Mouse (Mus musculus) kidney, postnatal 10 days (tissue): ENCODE measurements around the gene Osbpl10.
A peak's percentile ranks its signal among the peaks of the same experiment; 100 is the strongest.

Source experiments
- DNase-seq: peaks from one replicate; pipeline ENCODE4 v3.0.0; 2021; ENCODE audit warnings: mixed read lengths

Osbpl10 gene

GRCm38 (mm10) chr9:115097340-115097739, 119.0 kb downstream of the Osbpl10 start:
- DNase-seq, result no peak

- no peak for DNase-seq
These were observed 122.0 kb downstream of the Osbpl10 start for GRCm38 (mm10) chr9:115100181-115100915.

- peak; percentile 44 for DNase-seq
These were observed 129.1 kb downstream of the Osbpl10 start for GRCm38 (mm10) chr9:115107430-115107829.

- no peak for DNase-seq
These were observed 132.3 kb downstream of the Osbpl10 start for GRCm38 (mm10) chr9:115110655-115111054.

- no peak for DNase-seq
These were observed 138.9 kb downstream of the Osbpl10 start for GRCm38 (mm10) chr9:115117314-115117713.

GRCm38 (mm10) chr9:115120276-115120675, 141.9 kb downstream of the Osbpl10 start:
- peak; percentile 67 for DNase-seq

GRCm38 (mm10) chr9:115120678-115121224, 142.4 kb downstream of the Osbpl10 start:
- peak; percentile 77 for DNase-seq

GRCm38 (mm10) chr9:115127342-115127741, 149.0 kb downstream of the Osbpl10 start:
- DNase-seq, result no peak

- DNase-seq, result no peak
These were observed 155.6 kb downstream of the Osbpl10 start for GRCm38 (mm10) chr9:115133926-115134325.

- DNase-seq, result no peak
These were observed 156.4 kb downstream of the Osbpl10 start for GRCm38 (mm10) chr9:115134736-115135135.

GRCm38 (mm10) chr9:115135352-115135751, 157.0 kb downstream of the Osbpl10 start:
- DNase-seq, result no peak

GRCm38 (mm10) chr9:115137858-115138257, 159.5 kb downstream of the Osbpl10 start:
- DNase-seq, result no peak

- peak; percentile 81 for DNase-seq
These were observed 161.4 kb downstream of the Osbpl10 start for GRCm38 (mm10) chr9:115139597-115140332.

GRCm38 (mm10) chr9:115147141-115147540, 168.8 kb downstream of the Osbpl10 start:
- no peak for DNase-seq

- DNase-seq, result no peak
These were observed 169.4 kb downstream of the Osbpl10 start for GRCm38 (mm10) chr9:115147586-115148355.

GRCm38 (mm10) chr9:115149011-115149756, 170.8 kb downstream of the Osbpl10 start:
- no peak for DNase-seq

- no peak for DNase-seq
These were observed 183.2 kb downstream of the Osbpl10 start for GRCm38 (mm10) chr9:115161591-115161990.

GRCm38 (mm10) chr9:115163031-115163430, 184.7 kb downstream of the Osbpl10 start:
- DNase-seq, result peak; percentile 77

- no peak for DNase-seq
These were observed 185.3 kb downstream of the Osbpl10 start for GRCm38 (mm10) chr9:115163693-115164092.

GRCm38 (mm10) chr9:115164351-115164750, 186.0 kb downstream of the Osbpl10 start:
- DNase-seq, result no peak

GRCm38 (mm10) chr9:115165996-115166395, 187.6 kb downstream of the Osbpl10 start:
- no peak for DNase-seq

GRCm38 (mm10) chr9:115169591-115169990, 191.2 kb downstream of the Osbpl10 start:
- DNase-seq, result no peak
